Comparison of ENCODE assay signal across 14 mouse cellular contexts in the genomic region with DNA sequence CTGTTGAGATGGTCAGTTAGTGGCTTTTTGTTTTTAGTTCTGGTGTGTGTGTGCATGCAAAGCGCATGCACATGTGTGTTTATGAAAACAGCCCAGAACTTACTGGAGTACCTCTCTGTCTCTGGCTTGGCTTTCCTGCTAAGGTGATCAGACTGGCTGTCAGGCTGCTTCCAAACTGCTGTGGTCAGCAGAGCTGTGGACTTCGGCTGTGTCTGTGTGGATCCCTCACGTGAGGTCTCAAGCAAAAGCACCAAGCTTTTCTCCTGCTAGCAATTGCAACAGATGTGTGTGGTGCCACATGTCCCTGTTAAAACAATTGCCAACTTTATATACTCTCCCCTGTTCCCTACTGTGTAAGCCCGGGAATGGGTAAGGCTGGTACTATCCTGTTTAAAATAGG.
A peak's percentile ranks its signal among the peaks of the same experiment; 100 is the strongest.
DNase-seq lines count a peak whose midpoint lies in the region; ATAC-seq lines count a peak whose summit lies in the region.
"Had no signal": no experiment of that assay in that cellular context is flagged by ENCODE, and none has a peak within 500 bp of the region (broad histone marks: within the 10 kb centered on the region; RNA-seq: fewer than 3 reads in every experiment).

No protein-coding gene starts in this region.

- peaks cover 39 to 55% of the 10 kb centered on the region in 2 experiments for H3K4me1 ChIP-seq in heart, embryonic 14.5 days (ENCODE audit: control insufficient read depth in 2 of 2, insufficient read depth in 2 of 2, low read length in 2 of 2)
- peaks cover 76% of the 10 kb centered on the region for H3K4me1 ChIP-seq in heart, embryonic 12.5 days (replicated peaks)
- H3K4me1 ChIP-seq in embryonic facial prominence, embryonic 14.5 days (ENCODE audit: control insufficient read depth, insufficient read depth, low read length) = peaks cover 65% of the 10 kb centered on the region
- peaks cover 95% of the 10 kb centered on the region for H3K4me1 ChIP-seq in kidney, embryonic 15.5 days
- peaks cover 49% of the 10 kb centered on the region; the same call in 1 of the 2 replicates for H3K4me1 ChIP-seq in stomach, embryonic 14.5 days (ENCODE audit: control insufficient read depth, insufficient read depth, low read length)
- peaks cover 26% of the 10 kb centered on the region for H3K4me1 ChIP-seq in forebrain, embryonic 13.5 days

- no peak overlapping the region for H3K4me3 ChIP-seq in heart, embryonic 14.5 days (ENCODE audit: control insufficient read depth in 1 of 2, insufficient read depth in 1 of 2, low read depth in 1 of 2, low read length in 2 of 2)
- no peak overlapping the region for H3K4me3 ChIP-seq in heart, embryonic 12.5 days
- no peak overlapping the region for H3K4me3 ChIP-seq in embryonic facial prominence, embryonic 14.5 days (ENCODE audit: low read depth, low read length)
- no peak overlapping the region for H3K4me3 ChIP-seq in kidney, embryonic 15.5 days (replicated peaks)
- H3K4me3 ChIP-seq in stomach, embryonic 14.5 days (ENCODE audit: low read depth, low read length) = no peak overlapping the region
- no peak overlapping the region for H3K4me3 ChIP-seq in forebrain, embryonic 13.5 days
- H3K4me3 ChIP-seq: megakaryocyte, embryonic 14.5 days had no signal

- H3K36me3 ChIP-seq in heart, embryonic 14.5 days (ENCODE audit: control insufficient read depth, insufficient read depth, low read length) = no peaks in the 10 kb centered on the region
- no peaks in the 10 kb centered on the region for H3K36me3 ChIP-seq in heart, embryonic 12.5 days
- no peaks in the 10 kb centered on the region for H3K36me3 ChIP-seq in embryonic facial prominence, embryonic 14.5 days (ENCODE audit: control insufficient read depth, insufficient read depth, low read length)
- no peaks in the 10 kb centered on the region for H3K36me3 ChIP-seq in kidney, embryonic 15.5 days
- H3K36me3 ChIP-seq in stomach, embryonic 14.5 days (ENCODE audit: control insufficient read depth, insufficient read depth, low read length) = no peaks in the 10 kb centered on the region
- H3K36me3 ChIP-seq in forebrain, embryonic 13.5 days (ENCODE audit: poor library complexity, severe bottlenecking) = no peaks in the 10 kb centered on the region

- 0 out of 2 replicates have a peak overlapping the region, but pooled peaks have one; percentile 14 for H3K9ac ChIP-seq in heart, embryonic 14.5 days (ENCODE audit: low read length)
- H3K9ac ChIP-seq in heart, embryonic 12.5 days = no peak overlapping the region
- H3K9ac ChIP-seq in embryonic facial prominence, embryonic 14.5 days (ENCODE audit: low read depth, low read length) = no peak overlapping the region
- no peak overlapping the region for H3K9ac ChIP-seq in kidney, embryonic 15.5 days
- no peak overlapping the region for H3K9ac ChIP-seq in stomach, embryonic 14.5 days (replicated peaks; ENCODE audit: low read depth, low read length)
- no peak overlapping the region for H3K9ac ChIP-seq in forebrain, embryonic 13.5 days
- H3K9ac ChIP-seq: liver, embryonic 14.5 days had no signal

- H3K27ac ChIP-seq in heart, embryonic 14.5 days (replicated peaks in 1 of 2; ENCODE audit: control insufficient read depth in 1 of 2, insufficient read depth in 1 of 2, low read depth in 2 of 2, low read length in 2 of 2) = peak overlapping the region; percentile 34 to 51; a peak in 2 of 4 replicates
- H3K27ac ChIP-seq in heart, embryonic 12.5 days (ENCODE audit: poor library complexity, severe bottlenecking) = no peak overlapping the region
- peak overlapping the region; percentile 69 for H3K27ac ChIP-seq in embryonic facial prominence, embryonic 14.5 days (replicated peaks; ENCODE audit: low read depth, low read length)
- peak overlapping the region; percentile 86 for H3K27ac ChIP-seq in kidney, embryonic 15.5 days
- peak overlapping the region; percentile 66 for H3K27ac ChIP-seq in stomach, embryonic 14.5 days (ENCODE audit: low read length)
- H3K27ac ChIP-seq in forebrain, embryonic 13.5 days = no peak overlapping the region
- H3K27ac ChIP-seq: liver, embryonic 14.5 days had no signal

- WGBS in heart, embryonic 14.5 days = 72% methylated on average over 4 of the region's 4 CpGs
- WGBS in heart, embryonic 12.5 days = 65% methylated on average over 4 of the region's 4 CpGs
- 53% methylated on average over 4 of the region's 4 CpGs for WGBS in embryonic facial prominence, embryonic 14.5 days
- WGBS in kidney, embryonic 15.5 days = 62% methylated on average over 4 of the region's 4 CpGs
- 65% methylated on average over 4 of the region's 4 CpGs for WGBS in stomach, embryonic 14.5 days
- WGBS in forebrain, embryonic 13.5 days = 88% methylated on average over 4 of the region's 4 CpGs

- no peak overlapping the region for H3K4me2 ChIP-seq in heart, embryonic 14.5 days (ENCODE audit: low read length)
- no peak overlapping the region for H3K4me2 ChIP-seq in heart, embryonic 12.5 days
- no peak overlapping the region for H3K4me2 ChIP-seq in embryonic facial prominence, embryonic 14.5 days (ENCODE audit: low read depth, low read length)
- H3K4me2 ChIP-seq in kidney, embryonic 15.5 days = no peak overlapping the region
- H3K4me2 ChIP-seq in stomach, embryonic 14.5 days (replicated peaks; ENCODE audit: low read depth, low read length) = no peak overlapping the region
- no peak overlapping the region for H3K4me2 ChIP-seq in forebrain, embryonic 13.5 days

- H3K27me3 ChIP-seq in heart, embryonic 14.5 days (ENCODE audit: control insufficient read depth, insufficient read depth, low read length) = no peaks in the 10 kb centered on the region
- no peaks in the 10 kb centered on the region; the same call in 1 of the 2 replicates for H3K27me3 ChIP-seq in heart, embryonic 12.5 days (replicated peaks)
- no peaks in the 10 kb centered on the region for H3K27me3 ChIP-seq in embryonic facial prominence, embryonic 14.5 days (replicated peaks; ENCODE audit: control insufficient read depth, insufficient read depth, low read length)
- no peaks in the 10 kb centered on the region for H3K27me3 ChIP-seq in kidney, embryonic 15.5 days
- no peaks in the 10 kb centered on the region for H3K27me3 ChIP-seq in stomach, embryonic 14.5 days (ENCODE audit: control insufficient read depth, insufficient read depth, low read length)
- H3K27me3 ChIP-seq in forebrain, embryonic 13.5 days = no peaks in the 10 kb centered on the region

- no peaks in the 10 kb centered on the region for H3K9me3 ChIP-seq in heart, embryonic 14.5 days (ENCODE audit: control insufficient read depth, low read length)
- no peaks in the 10 kb centered on the region for H3K9me3 ChIP-seq in heart, embryonic 12.5 days (replicated peaks)
- H3K9me3 ChIP-seq in embryonic facial prominence, embryonic 14.5 days (ENCODE audit: control insufficient read depth, low read length) = no peaks in the 10 kb centered on the region
- no peaks in the 10 kb centered on the region for H3K9me3 ChIP-seq in kidney, embryonic 15.5 days (replicated peaks)
- no peaks in the 10 kb centered on the region for H3K9me3 ChIP-seq in stomach, embryonic 14.5 days (ENCODE audit: control insufficient read depth, low read depth, low read length)
- no peaks in the 10 kb centered on the region for H3K9me3 ChIP-seq in forebrain, embryonic 13.5 days (replicated peaks)
- H3K9me3 ChIP-seq: megakaryocyte, embryonic 14.5 days had no signal

- no peak for ATAC-seq in heart, embryonic 14.5 days (ENCODE audit: insufficient number of reproducible peaks, insufficient read depth, low FRiP score, low read depth)
- no peak for ATAC-seq in heart, embryonic 12.5 days (ENCODE audit: insufficient number of reproducible peaks, low FRiP score)
- no peak for ATAC-seq in embryonic facial prominence, embryonic 14.5 days (ENCODE audit: low read depth)
- no peak for ATAC-seq in kidney, embryonic 15.5 days (replicated peaks; ENCODE audit: low FRiP score)
- ATAC-seq in stomach, embryonic 14.5 days (ENCODE audit: insufficient number of reproducible peaks, insufficient read depth, low FRiP score, low read depth) = no peak
- ATAC-seq in forebrain, embryonic 13.5 days = no peak
- ATAC-seq: inflammation-experienced regulatory T-cells, adult 6 months had no signal

- DNase-seq in embryonic facial prominence, embryonic 14.5 days (ENCODE audit: low spot score) = no peak
- no peak for DNase-seq in adrenal gland, adult (ENCODE audit: inconsistent age in 2 of 2, low spot score in 1 of 2)
- no peak for DNase-seq in layer of hippocampus, postnatal 10 days (ENCODE audit: low spot score in 2 of 2)
- DNase-seq: gastrocnemius, postnatal 10 days; spleen, adult 18-20 months; thymus, adult 2 months had no signal

Comparison
In these comparisons a context has a peak if more than half of its experiments do, and no peak if none do; other contexts are left out.
1. H3K27ac ChIP-seq: peak in heart, embryonic 14.5 days (2 of 2), embryonic facial prominence, embryonic 14.5 days (single experiment), kidney, embryonic 15.5 days (single experiment) and stomach, embryonic 14.5 days (single experiment); none in heart, embryonic 12.5 days (single experiment) and forebrain, embryonic 13.5 days (single experiment).